Mouse (Mus musculus) neural tube, embryonic 12.5 days (tissue): Measurements from ENCODE around the gene Tmem132e. TPM values are rescaled to one million over a fixed set of nuclear protein-coding genes. Genes with fewer than 3 reads are reported as not detected.

Source experiments
- ATAC-seq: fragments of 200-750 bp; cut with Nextera tagmentation; 2 replicates; pipeline ENCODE4 v1.8.0; 2017; ENCODE audit warnings: low read depth, mild to moderate bottlenecking, moderate TSS enrichment, moderate library complexity; ENCODE audit not compliant: low FRiP score
- H3K27ac ChIP-seq: fragments of 300-500 bp; sonication (generic); 2 replicates; pipeline ENCODE4 v1.5.1; 2016
- H3K27me3 ChIP-seq: fragments of 300-500 bp; sonication (generic); replicated peaks from 2 replicates; pipeline ENCODE4 v1.6.1; 2016; ENCODE audit warnings: mild to moderate bottlenecking
- H3K36me3 ChIP-seq: fragments of 300-500 bp; sonication (generic); 2 replicates; pipeline ENCODE4 v1.6.1; 2016; ENCODE audit warnings: mild to moderate bottlenecking
- H3K4me1 ChIP-seq: fragments of 300-500 bp; sonication (generic); 2 replicates; pipeline ENCODE4 v1.6.1; 2016
- H3K4me2 ChIP-seq: fragments of 300-500 bp; sonication (generic); replicated peaks from 2 replicates; pipeline ENCODE4 v1.6.1; 2016; ENCODE audit warnings: mild to moderate bottlenecking
- H3K4me3 ChIP-seq: fragments of 300-500 bp; sonication (generic); 2 replicates; pipeline ENCODE4 v1.5.1; 2016
- H3K9ac ChIP-seq: fragments of 300-500 bp; sonication (generic); 2 replicates; pipeline ENCODE4 v1.6.1; 2016; ENCODE audit warnings: mild to moderate bottlenecking
- H3K9me3 ChIP-seq: fragments of 300-500 bp; sonication (generic); 2 replicates; pipeline ENCODE4 v1.6.1; 2016; ENCODE audit warnings: mild to moderate bottlenecking
- WGBS: fragments of 180-500 bp; shearing (Covaris S2); methylation state at CpG from one replicate; pipeline ENCODE4 v1.1.7; 2016; 5-methylcytosine and 5-hydroxymethylcytosine counted together
- polyA plus RNA-seq: library from polyadenylated mRNA; unstranded; fragments of >200 nt; fragmentation: Nextera tagmentation; extraction: Ambion mirVana; gene quantifications from 2 replicates; pipeline ENCODE4 v1.2.1, GENCODE M21; 2016

Tmem132e gene
- polyA plus RNA-seq, 1 experiment from 2014 or later = 8.8 TPM

- 16% methylated on average over 8 of the region's 8 CpGs for WGBS
- Histone ChIP-seq H3K4me2 (peak overlapping the region; percentile 22; the same call in 1 of the 2 replicates), H3K4me3 (no peak overlapping the region), H3K4me1 (peaks cover 30% of the 10 kb centered on the region), H3K27ac (no peak overlapping the region), H3K9ac (no peak overlapping the region), H3K9me3 (no peaks in the 10 kb centered on the region), H3K36me3 (no peaks in the 10 kb centered on the region), H3K27me3 (no peaks in the 10 kb centered on the region)
- peak; percentile 78 for ATAC-seq
Observed at GRCm38 (mm10) chr11:82487359-82488086, 98.8 kb downstream of the Tmem132e start.

GRCm38 (mm10) chr11:82490896-82491295 lies 102.2 kb downstream of the Tmem132e start:
- Histone ChIP-seq H3K9me3 (no peaks in the 10 kb centered on the region), H3K27me3 (no peaks in the 10 kb centered on the region), H3K36me3 (no peaks in the 10 kb centered on the region), H3K9ac (no peak overlapping the region), H3K27ac (no peak overlapping the region), H3K4me1 (peaks cover 20% of the 10 kb centered on the region), H3K4me3 (no peak overlapping the region), H3K4me2 (no peak overlapping the region)
- ATAC-seq = no peak
- 89% methylated on average over 3 of the region's 3 CpGs for whole genome bisulfite sequencing

Other genes with a start within 250 kb of the Tmem132e start
- gene Ccl1, start 83.2 kb upstream of the Tmem132e start, polyA plus RNA-seq = not detected in 2 replicates